Mouse (Mus musculus): ENCODE results near the gene Gm14443. TPM values are rescaled to one million over a fixed set of nuclear protein-coding genes. Genes with fewer than 3 reads are reported as not detected.
"Not testable (repeated sequence)": the region's sequence is repeated elsewhere in the genome, so short reads cannot be mapped to it uniquely, and the experiment has no call there.

The Gm14443 gene
- polyA plus RNA-seq (2015; fragmentation: Nextera tagmentation; extraction: Ambion mirVana): 0.89 and 1.0 TPM in 2 replicates

DNA sequence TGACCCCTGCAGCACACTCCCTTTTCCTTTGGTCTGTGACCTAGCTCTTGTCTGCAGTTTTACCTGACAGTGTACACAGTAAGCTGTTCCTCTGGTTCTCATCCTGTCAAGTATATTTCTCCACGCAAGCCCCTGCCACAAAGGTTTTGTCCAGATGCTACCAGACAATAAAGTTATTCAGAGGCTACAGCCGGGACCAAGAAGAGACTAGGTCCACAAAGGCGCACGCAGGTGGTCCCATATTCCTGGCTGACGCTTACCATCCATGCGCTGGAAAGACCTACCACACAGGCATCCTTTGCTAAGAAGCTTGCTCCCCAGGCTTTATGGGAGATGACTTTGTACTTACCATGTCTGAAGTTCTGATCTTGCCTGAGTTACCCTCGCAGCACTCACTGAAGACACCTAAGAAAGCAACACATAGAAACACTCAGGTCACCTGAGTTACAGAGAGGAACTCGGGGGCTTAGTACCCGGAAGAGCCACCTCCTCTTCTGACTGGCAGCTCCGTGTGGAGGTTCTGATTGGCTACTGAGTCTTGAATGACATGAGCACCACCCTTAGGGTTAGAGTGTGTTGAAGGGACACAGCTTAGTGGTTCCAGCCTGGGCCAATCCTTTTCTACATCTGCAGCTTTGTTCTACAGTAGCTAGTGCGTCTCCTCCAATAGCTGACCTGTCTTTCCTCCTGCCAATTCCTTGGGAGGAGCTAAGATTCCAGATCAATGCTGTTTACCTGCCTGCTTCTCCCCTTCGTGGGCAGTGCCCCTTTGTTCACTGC is at the start of gene Gm14443:
TSS of gene Gm14443 (minus strand) at position 471 of the 780 bp plus-strand sequence.
- WGBS: 81% methylated on average over 12 of the region's 12 CpGs
- H3K36me3 ChIP-seq; ATAC-seq (replicated peaks; ENCODE audit: low FRiP score): not testable (repeated sequence)

GRCm38 (mm10) chr2:175206732-175207131 is 31.1 kb upstream of the Gm14443 start, which contains the start of gene Gm14391:
Gm14391 (minus strand) TSS chr2:175206917.
- not testable (repeated sequence) for ATAC-seq (replicated peaks; ENCODE audit: low FRiP score); H3K4me3 ChIP-seq (replicated peaks)
- no CpG with 5 or more reads among the region's 7 CpGs for WGBS

More for the DNA sequence above, at the start of gene Gm14443:
- H3K9ac ChIP-seq; H3K4me1 ChIP-seq; H3K4me2 ChIP-seq; H3K4me3 ChIP-seq (replicated peaks); H3K27ac ChIP-seq; H3K9me3 ChIP-seq (replicated peaks); H3K27me3 ChIP-seq: not testable (repeated sequence)

GRCm38 (mm10) chr2:175179008-175179407 is 3.3 kb upstream of the Gm14443 start:
- not testable (repeated sequence) for H3K4me1 ChIP-seq; ATAC-seq (replicated peaks; ENCODE audit: low FRiP score); H3K27me3 ChIP-seq; H3K4me3 ChIP-seq (replicated peaks); H3K27ac ChIP-seq; H3K9ac ChIP-seq; H3K4me2 ChIP-seq; H3K36me3 ChIP-seq; H3K9me3 ChIP-seq (replicated peaks)
- WGBS: 68% methylated on average over 1 of the region's 1 CpGs

More at GRCm38 (mm10) chr2:175206732-175207131, 31.1 kb upstream of the Gm14443 start, which contains the start of gene Gm14391:
- H3K27ac ChIP-seq; H3K4me1 ChIP-seq; H3K9me3 ChIP-seq (replicated peaks); H3K4me2 ChIP-seq; H3K9ac ChIP-seq; H3K36me3 ChIP-seq; H3K27me3 ChIP-seq: not testable (repeated sequence)

GRCm38 (mm10) chr2:175176312-175176711 is 641 bp upstream of the Gm14443 start:
- no peak overlapping the region for H3K9ac ChIP-seq
- H3K36me3 ChIP-seq: no peaks in the 10 kb centered on the region
- ATAC-seq (replicated peaks; ENCODE audit: low FRiP score): no peak
- H3K4me1 ChIP-seq: no peaks in the 10 kb centered on the region
- H3K4me3 ChIP-seq (replicated peaks): no peak overlapping the region
- no peaks in the 10 kb centered on the region for H3K27me3 ChIP-seq
- 84% methylated on average over 6 of the region's 6 CpGs for WGBS
- H3K9me3 ChIP-seq (replicated peaks): no peaks in the 10 kb centered on the region
- no peak overlapping the region for H3K27ac ChIP-seq
- H3K4me2 ChIP-seq: no peak overlapping the region

GRCm38 (mm10) chr2:175174058-175174457 is 1.6 kb downstream of the Gm14443 start:
- not testable (repeated sequence) for H3K27me3 ChIP-seq; H3K9me3 ChIP-seq (replicated peaks); H3K4me2 ChIP-seq; ATAC-seq (replicated peaks; ENCODE audit: low FRiP score); H3K4me3 ChIP-seq (replicated peaks); H3K4me1 ChIP-seq; H3K9ac ChIP-seq; H3K36me3 ChIP-seq; H3K27ac ChIP-seq
- WGBS: 83% methylated on average over 2 of the region's 2 CpGs

GRCm38 (mm10) chr2:175172906-175173595 is 2.6 kb downstream of the Gm14443 start:
- WGBS: 88% methylated on average over 3 of the region's 3 CpGs
- ATAC-seq (replicated peaks; ENCODE audit: low FRiP score); H3K27ac ChIP-seq: not testable (repeated sequence)

GRCm38 (mm10) chr2:175172123-175172522 is 3.5 kb downstream of the Gm14443 start:
- H3K4me3 ChIP-seq (replicated peaks): no peak overlapping the region
- H3K27ac ChIP-seq: no peak overlapping the region
- H3K4me1 ChIP-seq: no peaks in the 10 kb centered on the region
- H3K36me3 ChIP-seq: no peaks in the 10 kb centered on the region
- no peak overlapping the region for H3K4me2 ChIP-seq
- no peaks in the 10 kb centered on the region for H3K27me3 ChIP-seq
- 86% methylated on average over 3 of the region's 3 CpGs for WGBS
- H3K9ac ChIP-seq: no peak overlapping the region
- no peaks in the 10 kb centered on the region for H3K9me3 ChIP-seq (replicated peaks)
- no peak for ATAC-seq (replicated peaks; ENCODE audit: low FRiP score)

More at GRCm38 (mm10) chr2:175172906-175173595, 2.6 kb downstream of the Gm14443 start:
- not testable (repeated sequence) for H3K27me3 ChIP-seq; H3K9ac ChIP-seq; H3K4me1 ChIP-seq; H3K4me3 ChIP-seq (replicated peaks); H3K9me3 ChIP-seq (replicated peaks); H3K36me3 ChIP-seq; H3K4me2 ChIP-seq

- not testable (repeated sequence) for H3K9ac ChIP-seq; H3K27ac ChIP-seq; H3K27me3 ChIP-seq; H3K4me3 ChIP-seq (replicated peaks); H3K4me1 ChIP-seq; H3K36me3 ChIP-seq; ATAC-seq (replicated peaks; ENCODE audit: low FRiP score); H3K9me3 ChIP-seq (replicated peaks); H3K4me2 ChIP-seq
- WGBS: 90% methylated on average over 2 of the region's 2 CpGs
Observed at GRCm38 (mm10) chr2:175166870-175167269, 8.8 kb downstream of the Gm14443 start.

DNA sequence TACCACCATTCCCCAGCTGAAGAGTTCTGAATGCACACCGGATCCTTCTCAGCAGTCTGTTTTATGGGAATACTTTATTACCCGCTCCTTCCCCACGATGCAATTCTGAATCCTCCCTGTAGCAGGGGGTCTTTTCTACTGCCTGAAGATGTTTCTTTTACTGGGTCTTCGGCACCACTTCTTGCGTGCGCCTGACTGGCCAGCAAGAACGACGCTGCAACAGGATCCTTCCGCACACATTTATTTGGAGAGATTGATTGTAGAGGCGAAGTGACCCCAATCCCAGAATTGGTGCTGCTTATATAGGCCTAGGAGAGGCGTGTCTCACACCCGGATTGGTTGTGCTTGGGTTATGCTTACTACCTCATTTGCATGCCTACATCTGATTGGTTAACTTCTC is 10.6 kb downstream of the Gm14443 start:
- H3K9ac ChIP-seq; H3K36me3 ChIP-seq; H3K4me3 ChIP-seq (replicated peaks); H3K4me2 ChIP-seq; H3K9me3 ChIP-seq (replicated peaks); H3K4me1 ChIP-seq; ATAC-seq (replicated peaks; ENCODE audit: low FRiP score); H3K27me3 ChIP-seq; H3K27ac ChIP-seq: not testable (repeated sequence)
- WGBS: 91% methylated on average over 12 of the region's 12 CpGs

DNA sequence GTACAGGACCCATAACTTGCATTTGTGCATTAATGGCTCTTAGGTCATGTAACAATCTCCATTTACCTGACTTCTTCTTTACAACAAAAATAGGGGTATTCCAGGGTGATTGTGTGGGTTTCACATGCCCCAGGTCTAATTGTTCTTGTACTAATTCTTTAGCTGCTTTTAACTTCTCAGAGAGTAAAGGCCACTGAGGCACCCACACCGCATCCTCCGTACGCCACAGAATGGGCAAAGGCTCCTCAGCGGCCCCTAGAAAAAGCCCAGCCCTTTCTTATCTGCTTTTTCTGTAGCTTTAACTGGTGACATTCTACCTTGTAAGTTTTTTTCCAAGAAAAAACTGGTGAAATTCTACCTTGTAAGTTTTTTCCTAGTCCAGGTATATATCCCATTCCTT is 14.2 kb downstream of the Gm14443 start:
- ATAC-seq (replicated peaks; ENCODE audit: low FRiP score); H3K4me2 ChIP-seq; H3K27ac ChIP-seq; H3K36me3 ChIP-seq; H3K9ac ChIP-seq; H3K27me3 ChIP-seq; H3K4me1 ChIP-seq; H3K4me3 ChIP-seq (replicated peaks): not testable (repeated sequence)
- WGBS: 89% methylated on average over 4 of the region's 4 CpGs
- peaks cover 10% of the 10 kb centered on the region for H3K9me3 ChIP-seq (replicated peaks)

DNA sequence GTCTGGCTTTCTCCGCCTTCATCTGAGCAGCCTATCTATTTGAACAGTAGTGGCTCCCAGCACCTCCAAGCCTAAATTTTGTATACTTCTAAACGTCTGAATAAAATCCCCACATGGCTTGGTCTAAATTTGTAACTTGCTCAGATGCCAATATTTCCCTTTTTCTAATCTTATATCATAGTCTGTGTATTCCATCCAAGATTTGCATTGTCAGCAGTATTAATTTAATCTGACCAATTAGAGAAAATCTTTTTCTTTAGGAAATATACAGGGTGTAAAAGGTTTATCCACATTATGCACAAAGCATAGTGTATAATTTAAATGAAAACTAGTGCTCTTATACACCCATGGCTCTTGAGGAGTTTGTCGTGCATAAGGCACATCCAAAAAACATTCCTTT is 17.0 kb downstream of the Gm14443 start:
- no peaks in the 10 kb centered on the region for H3K36me3 ChIP-seq
- 76% methylated on average over 3 of the region's 3 CpGs for WGBS
- no peaks in the 10 kb centered on the region for H3K27me3 ChIP-seq
- no peak overlapping the region for H3K4me2 ChIP-seq
- no peak overlapping the region for H3K27ac ChIP-seq
- H3K4me3 ChIP-seq (replicated peaks): no peak overlapping the region
- no peak overlapping the region for H3K9ac ChIP-seq
- peaks cover 15% of the 10 kb centered on the region for H3K9me3 ChIP-seq (replicated peaks)
- ATAC-seq (replicated peaks; ENCODE audit: low FRiP score): no peak
- H3K4me1 ChIP-seq: no peaks in the 10 kb centered on the region

- H3K4me3 ChIP-seq (replicated peaks): no peak overlapping the region
- H3K4me1 ChIP-seq: no peaks in the 10 kb centered on the region
- H3K9ac ChIP-seq: no peak overlapping the region
- H3K9me3 ChIP-seq (replicated peaks): peaks cover 15% of the 10 kb centered on the region
- 90% methylated on average over 13 of the region's 13 CpGs for WGBS
- no peak overlapping the region for H3K27ac ChIP-seq
- no peaks in the 10 kb centered on the region for H3K27me3 ChIP-seq
- no peaks in the 10 kb centered on the region for H3K36me3 ChIP-seq
- H3K4me2 ChIP-seq: no peak overlapping the region
- no peak for ATAC-seq (replicated peaks; ENCODE audit: low FRiP score)
Observed at GRCm38 (mm10) chr2:175156696-175157095, 19.0 kb downstream of the Gm14443 start.
